Mouse (Mus musculus) stomach, postnatal 0 days (tissue): ENCODE data around the gene AF067061. TPM values are rescaled to one million over a fixed set of nuclear protein-coding genes. Genes with fewer than 3 reads are reported as not detected.
"Not testable (repeated sequence)": the region's sequence is repeated elsewhere in the genome, so short reads cannot be mapped to it uniquely, and the experiment has no call there.

Experiments used
- ATAC-seq: fragments of 200-750 bp; cut with Nextera tagmentation; 2 replicates; pipeline ENCODE4 v1.8.0; 2017; ENCODE audit not compliant: low FRiP score, low TSS enrichment
- DNase-seq: peaks from one replicate; pipeline ENCODE4 v3.0.0-alpha.2; 2016; ENCODE audit warnings: low spot score
- H3K27ac ChIP-seq: fragments of 300-500 bp; sonication (generic); replicated peaks from 2 replicates; pipeline ENCODE4 v1.5.1; 2014; ENCODE audit warnings: mild to moderate bottlenecking, control low read depth
- H3K27me3 ChIP-seq: fragments of 300-500 bp; sonication (generic); 2 replicates; pipeline ENCODE4 v1.6.1; 2014; ENCODE audit warnings: low read length; ENCODE audit not compliant: control insufficient read depth, insufficient read depth
- H3K36me3 ChIP-seq: fragments of 300-500 bp; sonication (generic); 2 replicates; pipeline ENCODE4 v1.6.1; 2014; ENCODE audit warnings: low read length, mixed read lengths; ENCODE audit not compliant: control insufficient read depth, insufficient read depth
- H3K4me1 ChIP-seq: fragments of 300-500 bp; sonication (generic); replicated peaks from 2 replicates; pipeline ENCODE4 v1.6.1; 2014; ENCODE audit warnings: antibody characterized with exemption; ENCODE audit not compliant: control insufficient read depth, insufficient read depth
- H3K4me2 ChIP-seq: fragments of 300-500 bp; sonication (generic); replicated peaks from 2 replicates; pipeline ENCODE4 v1.6.1; 2014; ENCODE audit warnings: low read depth, mild to moderate bottlenecking, control low read depth, moderate library complexity
- H3K4me3 ChIP-seq: fragments of 300-500 bp; sonication (generic); 2 replicates; pipeline ENCODE4 v1.5.1; 2014; ENCODE audit warnings: low read depth, low read length, control low read depth
- H3K9ac ChIP-seq: fragments of 300-500 bp; sonication (generic); 2 replicates; pipeline ENCODE4 v1.6.1; 2014; ENCODE audit warnings: mild to moderate bottlenecking, low read length, control low read depth, mixed read lengths
- H3K9me3 ChIP-seq: fragments of 300-500 bp; sonication (generic); 2 replicates; pipeline ENCODE4 v1.6.1; 2016; ENCODE audit warnings: low read length; ENCODE audit not compliant: control insufficient read depth
- CTCF ChIP-seq: IDR thresholded peaks from 2 replicates; pipeline ENCODE4 v1.5.1; 2016; ENCODE audit warnings: antibody characterized with exemption, low read depth, mild to moderate bottlenecking, moderate library complexity
- EP300 ChIP-seq: optimal IDR thresholded peaks from 2 replicates; pipeline ENCODE3; 2016; ENCODE audit warnings: antibody characterized with exemption
- WGBS: fragments of 180-500 bp; shearing (Covaris S2); extraction: QIAGEN DNeasy Blood & Tissue Kit; methylation state at CpG from one replicate; pipeline ENCODE4 v1.1.7; 2014; 5-methylcytosine and 5-hydroxymethylcytosine counted together
- polyA plus RNA-seq: library from polyadenylated mRNA; unstranded; fragments of >200 nt; fragmentation: Nextera tagmentation; extraction: Ambion mirVana; gene quantifications from 2 replicates; pipeline ENCODE4 v1.2.1, GENCODE M21; 2015

The AF067061 gene
- polyA plus RNA-seq, 1 experiment from 2014 or later: not detected

DNA sequence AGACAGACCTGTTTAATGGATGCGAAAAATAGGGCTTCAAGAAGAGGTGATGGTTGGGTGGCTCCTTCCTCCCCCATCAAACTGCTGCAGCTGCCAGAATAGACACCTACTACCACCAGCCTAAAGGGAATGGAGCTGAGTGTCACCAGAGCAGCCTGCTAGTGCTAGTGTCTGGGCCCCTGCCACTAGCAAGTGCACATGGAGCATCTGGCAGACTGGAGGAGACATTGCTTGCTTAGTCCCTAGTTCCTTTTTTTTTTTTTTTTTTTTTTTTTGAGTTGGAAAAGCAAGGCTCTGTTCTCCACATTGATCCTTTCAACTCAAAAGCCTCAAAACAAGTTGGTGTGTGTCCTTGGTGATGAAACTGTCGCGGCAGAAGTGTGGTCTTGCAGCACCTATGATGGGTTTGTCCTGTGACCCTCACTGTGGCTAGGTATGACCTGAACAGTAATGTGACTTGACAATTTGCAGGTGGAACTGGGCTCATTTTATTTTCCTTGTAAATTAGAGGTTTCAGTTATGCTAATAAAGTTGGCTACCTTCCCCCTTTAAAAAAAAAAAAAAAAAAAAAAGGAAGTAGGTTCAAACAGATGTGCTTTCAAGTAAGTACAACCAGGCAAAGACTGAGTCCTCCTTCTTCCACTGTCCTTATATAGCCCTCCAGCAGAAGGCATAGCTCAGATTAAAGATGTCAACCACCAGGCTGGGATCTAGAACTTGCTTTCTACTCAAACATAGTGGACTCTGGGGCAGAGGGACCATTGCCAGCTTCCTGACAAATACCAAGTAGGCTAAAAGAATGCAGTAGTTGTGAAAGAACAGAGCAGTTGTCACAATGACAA is 3.9 kb upstream of the AF067061 start:
- ATAC-seq, H3K9ac ChIP-seq, H3K4me2 ChIP-seq, H3K36me3 ChIP-seq, H3K27me3 ChIP-seq, H3K4me1 ChIP-seq, H3K4me3 ChIP-seq, H3K27ac ChIP-seq, H3K9me3 ChIP-seq, DNase-seq: not testable (repeated sequence)
- 82% methylated on average over 3 of the region's 3 CpGs for WGBS

DNA sequence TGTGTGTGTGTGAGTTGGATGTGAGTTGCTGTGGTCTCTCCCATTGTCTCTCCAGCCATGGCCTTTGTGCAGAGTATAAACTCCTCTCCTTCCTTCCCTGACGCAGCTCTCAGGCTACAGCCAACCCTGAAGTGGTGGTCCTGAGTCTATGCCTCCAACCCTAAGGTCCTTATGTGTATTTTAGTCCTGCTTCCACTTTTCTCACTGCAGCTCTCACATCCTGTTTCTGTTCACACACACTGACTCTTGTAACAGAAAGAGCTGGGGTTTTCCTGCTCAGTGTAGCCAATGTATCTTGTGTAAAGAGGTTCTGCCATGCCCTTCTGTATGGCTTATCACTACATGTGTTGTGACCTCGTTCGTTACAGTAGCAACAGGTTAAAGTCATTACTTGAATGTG is 3.2 kb upstream of the AF067061 start:
- not testable (repeated sequence) for H3K27me3 ChIP-seq, H3K9me3 ChIP-seq, H3K4me2 ChIP-seq, ATAC-seq, H3K36me3 ChIP-seq, H3K9ac ChIP-seq, DNase-seq, H3K4me3 ChIP-seq, H3K27ac ChIP-seq, H3K4me1 ChIP-seq
- 59% methylated on average over 3 of the region's 3 CpGs for WGBS

DNA sequence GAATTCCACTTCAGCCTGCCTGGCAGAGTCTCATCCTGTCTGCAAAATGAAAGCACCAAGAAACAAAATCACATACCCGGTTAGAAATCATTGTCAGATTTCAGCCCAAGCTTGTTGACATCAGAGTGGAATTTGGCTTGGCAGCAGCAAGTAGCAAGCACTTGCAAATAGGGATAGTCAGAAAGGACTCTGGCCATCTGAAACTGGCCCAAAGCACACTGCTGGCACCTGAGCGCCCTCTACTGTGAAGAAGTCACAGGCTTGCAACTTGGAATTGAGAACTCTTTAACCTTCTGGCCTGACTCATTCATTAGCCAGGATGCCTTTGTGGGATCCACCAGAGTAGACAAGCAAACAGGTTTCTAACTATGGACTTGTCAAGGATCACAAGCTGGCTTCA is 14.9 kb downstream of the AF067061 start:
- H3K9ac ChIP-seq, H3K4me2 ChIP-seq, H3K4me3 ChIP-seq, H3K27me3 ChIP-seq, H3K27ac ChIP-seq, ATAC-seq, H3K4me1 ChIP-seq, H3K9me3 ChIP-seq, DNase-seq, H3K36me3 ChIP-seq: not testable (repeated sequence)
- 31% methylated on average over 1 of the region's 2 CpGs for WGBS

DNA sequence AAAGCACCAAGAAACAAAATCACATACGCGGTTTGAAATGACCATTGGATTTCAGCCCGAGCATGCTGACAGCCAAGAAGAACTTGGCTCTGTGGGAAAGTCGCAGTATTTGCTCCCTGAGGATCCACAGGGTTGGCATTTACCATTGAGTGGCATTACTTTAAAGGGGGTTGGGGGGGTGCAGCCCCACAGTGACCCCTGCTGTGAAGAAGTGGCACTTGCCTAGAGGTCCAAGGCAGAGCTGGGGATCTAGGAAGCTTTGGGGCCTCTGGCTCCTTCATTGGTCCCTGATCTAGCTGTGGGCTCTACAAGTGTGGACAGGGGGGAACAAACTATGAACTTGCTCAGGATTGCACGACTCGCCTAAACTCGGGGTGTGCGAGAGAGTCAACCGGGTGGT is 15.9 kb downstream of the AF067061 start:
- H3K4me3 ChIP-seq: no peak overlapping the region
- no peak overlapping the region for H3K27ac ChIP-seq
- H3K36me3 ChIP-seq: no peaks in the 10 kb centered on the region
- no peak overlapping the region for H3K4me2 ChIP-seq
- no peak for DNase-seq
- H3K9ac ChIP-seq: no peak overlapping the region
- 88% methylated on average over 9 of the region's 9 CpGs for WGBS
- no peaks in the 10 kb centered on the region for H3K27me3 ChIP-seq
- TF ChIP-seq CTCF (no peak), EP300 (no peak)
- no peaks in the 10 kb centered on the region for H3K4me1 ChIP-seq
- H3K9me3 ChIP-seq: no peaks in the 10 kb centered on the region
- ATAC-seq: no peak

DNA sequence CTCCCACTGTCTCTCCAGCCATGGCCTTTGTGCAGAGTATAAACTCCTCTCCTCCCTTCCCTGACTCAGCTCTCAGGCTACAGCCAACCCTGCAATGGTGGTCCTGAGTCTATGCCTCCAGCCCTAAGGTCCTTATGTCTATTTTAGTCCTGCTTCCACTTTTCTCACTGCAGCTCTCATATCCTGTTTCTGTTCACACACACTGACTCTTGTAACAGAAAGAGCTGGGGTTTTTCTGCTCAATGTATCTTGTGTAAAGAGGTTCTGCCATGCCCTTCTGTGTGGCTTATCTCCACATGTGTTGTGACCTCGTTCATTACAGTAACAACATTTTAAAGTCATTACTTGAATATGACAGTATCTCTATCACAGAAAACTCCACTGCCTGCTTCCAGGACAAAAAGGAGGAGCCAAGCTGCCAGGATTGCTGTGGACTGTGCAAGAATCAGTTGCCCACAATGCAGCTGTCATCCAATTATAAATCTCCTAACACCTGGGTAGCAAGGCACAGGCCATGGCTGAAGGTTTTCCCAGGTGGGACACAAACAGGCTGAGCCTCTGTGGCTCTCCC is 36.5 kb downstream of the AF067061 start:
- no peaks in the 10 kb centered on the region for H3K36me3 ChIP-seq
- DNase-seq (no peak), ATAC-seq (no peak)
- no peak overlapping the region for H3K4me3 ChIP-seq
- H3K9me3 ChIP-seq: no peaks in the 10 kb centered on the region
- no peak overlapping the region for H3K9ac ChIP-seq
- no peak overlapping the region for H3K4me2 ChIP-seq
- no peak overlapping the region for H3K27ac ChIP-seq
- TF ChIP-seq CTCF: no peak
- no peak for TF ChIP-seq EP300
- no peaks in the 10 kb centered on the region for H3K27me3 ChIP-seq
- H3K4me1 ChIP-seq: no peaks in the 10 kb centered on the region
- WGBS: 49% methylated on average over 1 of the region's 1 CpGs

DNA sequence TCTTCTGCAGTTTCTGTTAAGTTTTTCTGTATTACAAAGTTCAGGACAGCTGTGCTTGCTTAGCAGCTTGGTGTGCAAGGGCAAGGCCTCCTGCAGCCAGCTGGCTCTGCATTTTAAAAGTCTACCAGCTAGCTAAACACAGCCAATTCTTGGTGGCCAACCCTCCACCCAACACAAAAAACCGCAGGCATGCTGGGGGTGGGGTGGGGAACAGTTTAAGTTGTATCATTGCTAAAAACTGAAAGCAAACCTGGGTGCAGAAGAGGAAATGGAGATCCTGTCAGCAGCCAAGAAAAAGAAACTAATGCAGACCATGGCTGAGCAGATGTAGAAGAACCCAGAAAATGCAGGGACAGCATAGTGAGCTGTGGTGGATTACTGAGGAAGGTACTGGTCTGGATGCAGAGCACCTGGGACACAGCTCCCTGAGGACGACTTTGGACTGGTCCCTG is 37.1 kb downstream of the AF067061 start, which contains the start of gene BC147527:
BC147527 (plus strand) TSS at position 402 of the 452 bp plus-strand sequence.
- no peak within 1 kb of the TSS for H3K27ac ChIP-seq
- no peaks in the 10 kb centered on the region for H3K27me3 ChIP-seq
- H3K36me3 ChIP-seq: no peaks in the 10 kb centered on the region
- no peak within 1 kb of the TSS for H3K9ac ChIP-seq
- H3K4me3 ChIP-seq: no peak within 1 kb of the TSS
- H3K9me3 ChIP-seq: no peaks in the 10 kb centered on the region
- no peak within 1 kb of the TSS for H3K4me2 ChIP-seq
- TF ChIP-seq CTCF (no peak), EP300 (no peak)
- DNase-seq (no peak), ATAC-seq (no peak)
- WGBS: 32% methylated on average over 2 of the region's 2 CpGs
- no peaks in the 10 kb centered on the region for H3K4me1 ChIP-seq
